Mouse (Mus musculus) olfactory bulb, adult 2 months (tissue): ENCODE measurements around the gene 4930563M21Rik. TPM values are rescaled to one million over a fixed set of nuclear protein-coding genes. Genes with fewer than 3 reads are reported as not detected.
"Not testable (repeated sequence)": the region's sequence is repeated elsewhere in the genome, so short reads cannot be mapped to it uniquely, and the experiment has no call there.

Experiments
- H3K27ac ChIP-seq: fragments of 200-500 bp; 2 replicates; pipeline ENCODE4 v1.5.1; 2012; ENCODE audit warnings: low read depth, low read length; ENCODE audit not compliant: insufficient read depth
- H3K4me1 ChIP-seq: fragments of 200-500 bp; 2 replicates; pipeline ENCODE4 v1.6.1; 2012; ENCODE audit warnings: low read length; ENCODE audit not compliant: control insufficient read depth, insufficient read depth
- H3K4me3 ChIP-seq: fragments of 200-500 bp; 2 replicates; pipeline ENCODE4 v1.5.1; 2012; ENCODE audit warnings: mild to moderate bottlenecking, low read depth, low read length, moderate library complexity; ENCODE audit not compliant: insufficient read depth
- CTCF ChIP-seq: fragments of 200-500 bp; IDR thresholded peaks from 2 replicates; pipeline ENCODE4 v1.5.1; 2012; ENCODE audit warnings: low read depth, mild to moderate bottlenecking, low read length, moderate library complexity; ENCODE audit not compliant: insufficient read depth
- POLR2A ChIP-seq: fragments of 200-500 bp; IDR thresholded peaks from 2 replicates; pipeline ENCODE4 v1.6.1; 2012; ENCODE audit warnings: mild to moderate bottlenecking, low read depth, low read length, moderate library complexity; ENCODE audit not compliant: insufficient read depth
- WGBS: fragments of 180-500 bp; shearing (Covaris S2); methylation state at CpG from one replicate; pipeline ENCODE4 v1.1.7; 2018; 5-methylcytosine and 5-hydroxymethylcytosine counted together
- polyA plus RNA-seq: library from polyadenylated mRNA; stranded (reverse); fragments of >200 nt; gene quantifications from 2 replicates; pipeline ENCODE4 v1.2.4, GENCODE M21; 2012; ENCODE audit warnings: low replicate concordance; ENCODE audit not compliant: missing spikeins, insufficient read depth, insufficient read length

The 4930563M21Rik gene
- polyA plus RNA-seq = not detected in 2 replicates

- Histone ChIP-seq H3K4me1 (no peaks in the 10 kb centered on the region), H3K27ac (no peak within 1 kb of the TSS), H3K4me3 (no peak within 1 kb of the TSS)
- whole genome bisulfite sequencing = 86% methylated on average over 4 of the region's 4 CpGs
- TF ChIP-seq POLR2A (no peak), CTCF (no peak)
Measured at GRCm38 (mm10) chr9:56010450-56010849, at the start of gene 4930563M21Rik. Gene 4930563M21Rik (minus strand): TSS chr9:56010550.

GRCm38 (mm10) chr9:56056147-56056546 lies 45.8 kb upstream of the 4930563M21Rik start:
- WGBS = 95% methylated on average over 6 of the region's 6 CpGs
- Histone ChIP-seq H3K27ac (no peak overlapping the region), H3K4me3 (no peak overlapping the region), H3K4me1 (0 out of 2 replicates have a peak, but pooled peaks cover 2% of the 10 kb centered on the region)
- no peak for TF ChIP-seq CTCF
- TF ChIP-seq POLR2A = no peak

- Histone ChIP-seq H3K27ac (peak overlapping the region; percentile 29; the same call in 1 of the 2 replicates), H3K4me3 (no peak overlapping the region), H3K4me1 (0 out of 2 replicates have a peak, but pooled peaks cover 2% of the 10 kb centered on the region)
- TF ChIP-seq POLR2A (no peak), CTCF (no peak)
- WGBS = 28% methylated on average over 3 of the region's 3 CpGs
Measured at GRCm38 (mm10) chr9:56053796-56054195, 43.4 kb upstream of the 4930563M21Rik start.

GRCm38 (mm10) chr9:56042181-56042621 lies 31.9 kb upstream of the 4930563M21Rik start:
- TF ChIP-seq CTCF = no peak
- TF ChIP-seq POLR2A = no peak
- H3K27ac ChIP-seq = peak overlapping the region; percentile 85

GRCm38 (mm10) chr9:56041372-56042180 lies 31.2 kb upstream of the 4930563M21Rik start, which contains the start of gene Rcn2:
Gene Rcn2 (plus strand): TSS chr9:56041845.
- H3K4me3 ChIP-seq = peak within 1 kb of the TSS; percentile 79
- under 1% methylated on average over 49 of the region's 49 CpGs for WGBS
- no peak for TF ChIP-seq CTCF
- TF ChIP-seq POLR2A = peak; percentile 97

More at GRCm38 (mm10) chr9:56042181-56042621, 31.9 kb upstream of the 4930563M21Rik start:
- Histone ChIP-seq H3K4me3 (peak overlapping the region; percentile 79), H3K4me1 (peaks cover 3% of the 10 kb centered on the region; the same call in 1 of the 2 replicates)
- under 1% methylated on average over 16 of the region's 16 CpGs for WGBS

GRCm38 (mm10) chr9:56032219-56032618 lies 21.9 kb upstream of the 4930563M21Rik start:
- no peak for TF ChIP-seq CTCF
- no peak for TF ChIP-seq POLR2A
- 77% methylated on average over 3 of the region's 3 CpGs for WGBS
- no peaks in the 10 kb centered on the region for H3K4me1 ChIP-seq
- H3K4me3 ChIP-seq = no peak overlapping the region
- no peak overlapping the region for H3K27ac ChIP-seq

More at GRCm38 (mm10) chr9:56041372-56042180, 31.2 kb upstream of the 4930563M21Rik start, which contains the start of gene Rcn2:
- Histone ChIP-seq H3K4me1 (peaks cover 3% of the 10 kb centered on the region; the same call in 1 of the 2 replicates), H3K27ac (peak within 1 kb of the TSS; percentile 85)

GRCm38 (mm10) chr9:56027292-56027691 lies 16.9 kb upstream of the 4930563M21Rik start:
- TF ChIP-seq POLR2A (no peak), CTCF (no peak)
- H3K4me3 ChIP-seq = no peak overlapping the region
- H3K4me1 ChIP-seq = no peaks in the 10 kb centered on the region
- 93% methylated on average over 16 of the region's 16 CpGs for WGBS
- H3K27ac ChIP-seq = no peak overlapping the region

GRCm38 (mm10) chr9:56024772-56025171 lies 14.4 kb upstream of the 4930563M21Rik start:
- H3K4me3 ChIP-seq = no peak overlapping the region
- no peak for TF ChIP-seq POLR2A
- no peak overlapping the region for H3K27ac ChIP-seq
- WGBS = 76% methylated on average over 2 of the region's 2 CpGs
- no peaks in the 10 kb centered on the region for H3K4me1 ChIP-seq

GRCm38 (mm10) chr9:56004679-56005078 lies 5.7 kb downstream of the 4930563M21Rik start:
- H3K27ac ChIP-seq, H3K4me1 ChIP-seq, H3K4me3 ChIP-seq: not testable (repeated sequence)
- WGBS = 67% methylated on average over 2 of the region's 2 CpGs
